Mouse (Mus musculus): ENCODE measurements around the gene Nek6. TPM values are rescaled to one million over a fixed set of nuclear protein-coding genes. Genes with fewer than 3 reads are reported as not detected.

Nek6 gene
- polyA plus RNA-seq, 1 experiment from 2014 or later = 60.8 TPM

DNA sequence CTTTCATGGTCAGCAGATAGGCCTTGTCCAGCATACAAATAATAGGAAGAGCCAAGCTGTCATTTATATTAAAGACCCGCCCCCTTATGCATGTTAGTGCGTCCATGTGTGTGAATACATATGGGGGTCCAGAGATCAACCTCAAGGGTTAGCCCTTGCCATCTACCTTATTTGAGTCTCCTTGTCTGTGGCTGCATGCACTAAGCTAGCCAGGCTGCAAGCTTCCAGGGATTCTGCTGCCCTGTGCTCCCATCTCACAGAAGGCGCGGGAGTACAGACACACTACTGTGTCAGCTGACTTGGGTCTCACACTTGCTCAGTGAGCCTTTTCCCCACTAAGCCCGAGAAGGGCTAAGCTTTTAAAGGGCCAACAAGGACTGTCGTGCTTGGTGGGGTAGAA is 29.2 kb downstream of the Nek6 start:
- H3K27ac ChIP-seq = peak overlapping the region; percentile 56
- H3K9ac ChIP-seq = no peak overlapping the region
- H3K27me3 ChIP-seq = no peaks in the 10 kb centered on the region
- ATAC-seq (replicated peaks; ENCODE audit: insufficient number of reproducible peaks, insufficient read depth, low FRiP score, low read depth) = no peak
- WGBS = 69% methylated on average over 6 of the region's 6 CpGs
- no peak overlapping the region for H3K4me3 ChIP-seq
- 0 out of 2 replicates have a peak overlapping the region, but pooled peaks have one; percentile 31 for H3K4me2 ChIP-seq
- peaks cover 69% of the 10 kb centered on the region for H3K4me1 ChIP-seq (replicated peaks)
- H3K36me3 ChIP-seq = no peaks in the 10 kb centered on the region
- no peaks in the 10 kb centered on the region for H3K9me3 ChIP-seq (replicated peaks)

DNA sequence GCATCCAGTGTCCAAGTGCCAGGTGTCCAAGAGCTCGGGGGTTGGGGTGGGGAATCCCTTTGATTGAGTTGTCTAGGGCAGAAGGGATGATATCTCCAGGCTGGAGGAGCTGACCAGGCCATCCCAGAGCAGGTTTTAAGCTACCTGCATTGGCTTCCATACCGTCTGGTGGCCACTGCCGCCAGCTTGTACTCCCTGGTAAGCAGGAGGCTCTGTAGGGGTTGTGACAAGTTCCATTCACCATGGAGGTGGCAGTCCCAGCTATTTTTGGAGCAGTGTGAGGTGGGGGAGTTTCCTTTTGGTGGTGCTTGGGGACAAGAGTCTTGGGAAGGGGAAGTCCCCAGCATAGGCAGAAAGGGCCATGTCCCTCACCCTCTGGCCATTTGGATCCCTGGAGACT is 29.7 kb downstream of the Nek6 start:
- 46% methylated on average over 3 of the region's 3 CpGs for WGBS
- Histone ChIP-seq H3K9ac (peak overlapping the region; percentile 31; the same call in 1 of the 2 replicates), H3K9me3 (replicated peaks) (no peaks in the 10 kb centered on the region), H3K27me3 (no peaks in the 10 kb centered on the region), H3K27ac (peak overlapping the region; percentile 56), H3K4me2 (peak overlapping the region; percentile 31; the same call in 1 of the 2 replicates), H3K36me3 (no peaks in the 10 kb centered on the region), H3K4me1 (replicated peaks) (peaks cover 69% of the 10 kb centered on the region), H3K4me3 (no peak overlapping the region)
- ATAC-seq (replicated peaks; ENCODE audit: insufficient number of reproducible peaks, insufficient read depth, low FRiP score, low read depth) = 0 out of 2 replicates have a peak, but pooled peaks have one; percentile 19

DNA sequence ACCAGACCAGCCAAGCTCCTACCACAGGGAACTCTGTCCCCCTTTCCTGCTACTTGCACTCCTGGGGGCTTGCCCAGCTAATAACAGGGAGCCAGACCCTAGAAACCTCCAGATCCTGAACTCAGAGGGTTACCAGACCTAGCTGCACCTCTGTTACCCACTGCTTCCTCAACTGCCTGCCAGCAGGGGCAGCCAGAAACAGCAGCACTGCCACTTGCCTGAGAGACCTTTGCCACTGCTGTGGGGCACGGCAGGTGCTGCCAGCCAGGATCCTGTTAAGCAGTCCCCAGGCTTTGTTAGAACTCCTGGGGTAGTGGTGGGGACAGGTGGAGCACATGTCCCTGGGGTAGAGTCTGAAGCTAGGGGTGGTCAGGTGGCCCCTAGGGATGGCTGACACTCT is 30.1 kb downstream of the Nek6 start:
- no peaks in the 10 kb centered on the region for H3K9me3 ChIP-seq (replicated peaks)
- H3K4me1 ChIP-seq (replicated peaks) = peaks cover 69% of the 10 kb centered on the region
- no peak overlapping the region for H3K4me3 ChIP-seq
- H3K27ac ChIP-seq = peak overlapping the region; percentile 56
- H3K27me3 ChIP-seq = no peaks in the 10 kb centered on the region
- H3K4me2 ChIP-seq = peak overlapping the region; percentile 31; the same call in 1 of the 2 replicates
- peak overlapping the region; percentile 31; the same call in 1 of the 2 replicates for H3K9ac ChIP-seq
- H3K36me3 ChIP-seq = no peaks in the 10 kb centered on the region
- 50% methylated on average over 1 of the region's 1 CpGs for WGBS
- no peak for ATAC-seq (replicated peaks; ENCODE audit: insufficient number of reproducible peaks, insufficient read depth, low FRiP score, low read depth)

DNA sequence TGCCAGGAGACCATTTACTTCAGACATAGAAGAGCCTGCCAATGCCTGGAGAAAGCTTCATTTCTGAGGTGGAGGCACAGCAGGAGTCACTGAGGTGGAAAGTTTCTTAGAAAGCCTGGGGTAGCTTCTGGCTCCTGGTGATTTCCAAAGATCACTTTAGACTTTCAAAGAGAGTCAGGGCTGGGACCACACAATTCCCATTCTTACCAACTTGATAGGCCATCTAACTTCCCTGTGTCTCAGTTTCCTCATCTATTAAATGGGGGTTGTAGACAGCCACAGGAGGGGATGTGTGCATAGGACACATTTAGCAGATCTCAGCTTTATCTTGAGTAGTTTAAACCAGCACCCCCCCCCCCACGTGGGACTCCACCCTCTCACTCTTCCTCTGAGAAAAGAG is 30.9 kb downstream of the Nek6 start:
- Histone ChIP-seq H3K4me3 (no peak overlapping the region), H3K9ac (no peak overlapping the region), H3K27me3 (no peaks in the 10 kb centered on the region), H3K9me3 (replicated peaks) (no peaks in the 10 kb centered on the region), H3K36me3 (no peaks in the 10 kb centered on the region), H3K27ac (no peak overlapping the region), H3K4me1 (replicated peaks) (peaks cover 69% of the 10 kb centered on the region), H3K4me2 (no peak overlapping the region)
- no peak for ATAC-seq (replicated peaks; ENCODE audit: insufficient number of reproducible peaks, insufficient read depth, low FRiP score, low read depth)
- 29% methylated on average over 1 of the region's 1 CpGs for WGBS

DNA sequence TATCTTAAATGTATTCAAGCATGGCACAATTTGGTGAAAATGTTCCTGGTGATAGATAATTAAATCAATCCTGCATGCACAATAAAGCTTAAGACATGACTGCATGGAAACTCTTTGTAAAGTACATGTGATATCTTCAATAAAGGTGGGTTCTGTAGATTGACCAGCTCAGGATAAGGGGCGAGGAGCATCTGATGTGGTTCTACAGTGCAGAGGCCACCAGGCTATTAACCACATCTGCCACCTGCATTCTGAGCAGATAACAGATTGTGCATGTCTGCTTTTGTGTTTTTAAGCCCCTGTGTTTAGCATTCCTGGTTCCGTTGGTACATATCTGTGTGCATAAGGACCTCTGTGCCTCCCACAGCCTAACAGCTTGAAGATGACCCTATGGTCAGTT is 31.7 kb downstream of the Nek6 start:
- no peaks in the 10 kb centered on the region for H3K9me3 ChIP-seq (replicated peaks)
- no peak for ATAC-seq (replicated peaks; ENCODE audit: insufficient number of reproducible peaks, insufficient read depth, low FRiP score, low read depth)
- H3K9ac ChIP-seq = no peak overlapping the region
- no peaks in the 10 kb centered on the region for H3K27me3 ChIP-seq
- H3K4me1 ChIP-seq (replicated peaks) = peaks cover 70% of the 10 kb centered on the region
- 85% methylated on average over 2 of the region's 2 CpGs for WGBS
- H3K4me2 ChIP-seq = no peak overlapping the region
- H3K27ac ChIP-seq = no peak overlapping the region
- no peak overlapping the region for H3K4me3 ChIP-seq
- H3K36me3 ChIP-seq = no peaks in the 10 kb centered on the region

DNA sequence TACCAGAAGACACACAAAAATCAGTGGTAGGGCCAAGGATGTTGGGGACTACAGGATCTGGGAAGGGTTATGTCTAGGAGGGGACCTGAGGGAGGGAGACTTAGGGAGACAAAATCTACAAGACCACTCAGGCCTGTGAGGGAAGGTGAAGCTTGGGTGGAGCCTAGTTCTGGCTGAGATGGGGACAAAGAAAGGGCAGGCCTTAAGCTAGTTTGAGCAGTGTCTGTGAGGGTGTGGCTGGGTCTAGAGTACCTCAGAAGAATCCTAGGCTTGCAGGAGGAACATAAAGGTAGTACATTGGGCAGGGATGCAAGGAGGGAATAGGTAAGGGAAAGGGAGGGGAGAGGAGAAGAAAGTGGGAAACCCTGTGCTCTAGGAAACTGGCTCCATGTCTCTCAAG is 32.9 kb downstream of the Nek6 start:
- H3K27ac ChIP-seq = 0 out of 2 replicates have a peak overlapping the region, but pooled peaks have one; percentile 10
- H3K27me3 ChIP-seq = no peaks in the 10 kb centered on the region
- H3K36me3 ChIP-seq = no peaks in the 10 kb centered on the region
- H3K4me2 ChIP-seq = no peak overlapping the region
- ATAC-seq (replicated peaks; ENCODE audit: insufficient number of reproducible peaks, insufficient read depth, low FRiP score, low read depth) = no peak
- peaks cover 77% of the 10 kb centered on the region for H3K4me1 ChIP-seq (replicated peaks)
- no peaks in the 10 kb centered on the region for H3K9me3 ChIP-seq (replicated peaks)
- no peak overlapping the region for H3K9ac ChIP-seq
- no peak overlapping the region for H3K4me3 ChIP-seq

DNA sequence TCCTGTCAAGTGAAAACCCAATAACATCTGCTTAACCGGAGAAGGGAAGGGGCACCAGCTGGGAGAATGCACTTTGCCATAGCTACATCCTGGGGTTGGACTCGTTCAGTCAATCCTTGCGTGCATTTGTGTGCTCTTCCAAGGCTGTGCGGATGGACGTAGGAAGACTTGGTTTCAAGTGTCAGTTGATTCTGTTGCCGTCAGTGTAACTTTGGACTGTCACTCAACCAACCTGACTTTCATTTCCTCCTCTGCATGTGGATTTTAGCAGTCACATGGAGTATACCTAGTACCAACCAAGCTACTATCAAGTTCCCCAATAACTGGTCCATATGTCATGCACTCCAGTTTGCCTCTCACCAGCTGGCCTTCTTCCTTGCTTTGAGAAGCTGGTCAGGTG is 33.5 kb downstream of the Nek6 start:
- peaks cover 72% of the 10 kb centered on the region for H3K4me1 ChIP-seq (replicated peaks)
- no peak overlapping the region for H3K4me2 ChIP-seq
- H3K36me3 ChIP-seq = no peaks in the 10 kb centered on the region
- H3K9ac ChIP-seq = no peak overlapping the region
- H3K27me3 ChIP-seq = no peaks in the 10 kb centered on the region
- ATAC-seq (replicated peaks; ENCODE audit: insufficient number of reproducible peaks, insufficient read depth, low FRiP score, low read depth) = no peak
- no peak overlapping the region for H3K4me3 ChIP-seq
- 0 out of 2 replicates have a peak overlapping the region, but pooled peaks have one; percentile 10 for H3K27ac ChIP-seq
- H3K9me3 ChIP-seq (replicated peaks) = no peaks in the 10 kb centered on the region
- 73% methylated on average over 6 of the region's 6 CpGs for WGBS

DNA sequence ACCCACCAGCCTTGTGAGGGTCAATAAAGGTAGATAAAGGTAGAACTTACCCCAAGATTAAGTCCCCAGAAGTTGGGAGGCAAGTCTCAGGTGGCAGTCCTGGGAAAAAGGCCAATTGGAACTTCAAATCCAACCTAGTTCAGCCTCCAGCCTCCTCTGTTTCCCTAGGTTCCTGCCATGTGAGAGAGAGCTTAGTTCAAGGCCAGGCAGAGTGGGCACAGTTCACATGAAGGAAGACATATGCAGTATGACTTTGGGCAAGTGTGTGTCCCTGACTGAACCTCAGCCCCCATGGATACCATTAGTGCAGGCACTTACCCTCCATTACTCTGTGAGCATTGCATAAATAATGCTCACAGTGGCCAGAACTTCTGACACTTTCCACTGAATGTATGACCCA is 34.3 kb downstream of the Nek6 start:
- Histone ChIP-seq H3K9ac (no peak overlapping the region), H3K27me3 (no peaks in the 10 kb centered on the region), H3K9me3 (replicated peaks) (no peaks in the 10 kb centered on the region), H3K4me3 (no peak overlapping the region), H3K4me1 (replicated peaks) (peaks cover 64% of the 10 kb centered on the region), H3K36me3 (no peaks in the 10 kb centered on the region), H3K4me2 (no peak overlapping the region), H3K27ac (peak overlapping the region; percentile 62)
- no peak for ATAC-seq (replicated peaks; ENCODE audit: insufficient number of reproducible peaks, insufficient read depth, low FRiP score, low read depth)

DNA sequence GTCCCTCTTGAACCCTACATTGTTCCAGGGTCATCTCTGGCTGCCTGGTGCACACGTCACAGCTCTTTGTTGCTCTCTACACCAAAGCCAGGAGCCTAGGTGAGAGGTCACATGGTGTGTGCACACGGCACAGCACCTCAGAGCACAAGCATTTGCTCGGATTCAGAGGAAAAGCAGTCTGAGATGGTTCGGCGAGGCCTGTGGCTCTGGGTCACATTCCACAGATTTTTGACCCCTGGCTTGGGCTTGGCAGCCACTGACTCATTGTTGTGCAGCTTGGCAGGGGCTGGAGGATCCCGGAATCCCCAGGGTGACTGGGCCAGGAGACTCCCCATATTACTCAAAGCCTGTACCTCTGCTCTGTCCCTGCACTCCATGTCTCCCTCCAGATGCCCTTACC is 34.8 kb downstream of the Nek6 start:
- Histone ChIP-seq H3K4me3 (no peak overlapping the region), H3K9me3 (replicated peaks) (no peaks in the 10 kb centered on the region), H3K4me2 (no peak overlapping the region), H3K27ac (peak overlapping the region; percentile 62), H3K9ac (peak overlapping the region; percentile 17; the same call in 1 of the 2 replicates), H3K36me3 (no peaks in the 10 kb centered on the region; the same call in 1 of the 2 replicates), H3K27me3 (no peaks in the 10 kb centered on the region), H3K4me1 (replicated peaks) (peaks cover 59% of the 10 kb centered on the region)
- 19% methylated on average over 6 of the region's 6 CpGs for WGBS
- peak; percentile 57 for ATAC-seq (replicated peaks; ENCODE audit: insufficient number of reproducible peaks, insufficient read depth, low FRiP score, low read depth)

DNA sequence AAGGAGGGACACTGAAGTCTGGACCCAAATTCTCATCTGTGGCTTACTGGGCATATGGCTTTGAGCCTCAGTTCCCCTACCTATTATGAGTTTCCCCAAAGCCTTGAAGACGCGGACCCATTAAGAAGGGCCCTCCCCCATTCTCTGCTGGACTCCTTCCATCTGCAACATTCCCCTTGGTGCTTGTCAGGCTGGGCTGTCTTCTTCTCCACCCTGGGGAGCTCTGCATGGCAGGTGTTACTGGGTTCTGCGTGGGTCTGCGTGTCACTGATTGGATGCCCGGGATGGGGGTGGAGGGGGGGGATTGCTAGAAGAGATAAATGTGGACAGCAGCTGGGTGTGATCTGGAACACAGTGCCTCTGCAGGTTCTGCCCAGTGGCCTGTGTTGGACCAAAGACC is 35.3 kb downstream of the Nek6 start:
- H3K36me3 ChIP-seq = peaks cover 2% of the 10 kb centered on the region; the same call in 1 of the 2 replicates
- H3K27me3 ChIP-seq = no peaks in the 10 kb centered on the region
- peaks cover 54% of the 10 kb centered on the region for H3K4me1 ChIP-seq (replicated peaks)
- no peak overlapping the region for H3K4me2 ChIP-seq
- H3K27ac ChIP-seq = peak overlapping the region; percentile 62
- WGBS = 65% methylated on average over 5 of the region's 5 CpGs
- ATAC-seq (replicated peaks; ENCODE audit: insufficient number of reproducible peaks, insufficient read depth, low FRiP score, low read depth) = no peak
- no peak overlapping the region for H3K9ac ChIP-seq
- H3K4me3 ChIP-seq = no peak overlapping the region
- H3K9me3 ChIP-seq (replicated peaks) = no peaks in the 10 kb centered on the region

DNA sequence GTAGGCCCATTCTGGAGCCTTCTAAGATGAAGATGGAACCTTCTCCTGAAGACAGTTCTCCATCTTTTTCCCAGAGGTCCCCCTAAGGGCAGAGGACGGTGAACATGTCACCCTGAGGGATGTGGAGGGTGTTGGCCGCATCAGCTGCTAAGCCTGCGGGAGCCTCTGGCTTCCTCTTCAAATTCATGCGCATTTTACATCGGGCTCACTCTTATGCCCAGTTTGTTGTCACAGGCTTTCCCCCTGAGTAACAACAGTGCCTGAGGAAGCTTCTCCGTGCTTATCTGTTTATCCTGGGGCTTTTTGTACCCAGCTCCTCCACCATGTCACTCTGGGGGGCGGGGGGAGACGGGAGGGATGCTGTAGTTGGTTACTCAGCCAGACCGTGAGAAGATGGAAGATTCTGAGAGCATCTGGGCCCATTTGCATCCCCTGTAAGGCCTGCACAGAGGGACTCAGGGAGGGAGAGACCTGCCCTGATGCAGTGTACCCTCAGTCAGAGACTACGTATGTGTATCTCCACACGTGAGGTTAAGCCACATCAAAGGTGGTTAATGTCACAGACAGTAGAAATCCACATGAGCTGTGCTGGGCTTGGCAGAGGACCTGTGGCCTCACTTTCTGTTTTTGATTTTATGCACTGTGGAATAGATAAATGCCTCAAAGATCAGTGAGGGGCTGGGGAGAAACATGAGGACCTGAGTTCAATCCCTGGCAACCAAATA is 36.5 kb downstream of the Nek6 start:
- Histone ChIP-seq H3K4me1 (replicated peaks) (peaks cover 46% of the 10 kb centered on the region), H3K9ac (no peak overlapping the region), H3K27ac (no peak overlapping the region), H3K27me3 (no peaks in the 10 kb centered on the region), H3K4me3 (no peak overlapping the region), H3K4me2 (no peak overlapping the region), H3K36me3 (peaks cover 2% of the 10 kb centered on the region; the same call in 1 of the 2 replicates), H3K9me3 (replicated peaks) (no peaks in the 10 kb centered on the region)
- no peak for ATAC-seq (replicated peaks; ENCODE audit: insufficient number of reproducible peaks, insufficient read depth, low FRiP score, low read depth)
- WGBS = 75% methylated on average over 11 of the region's 11 CpGs

DNA sequence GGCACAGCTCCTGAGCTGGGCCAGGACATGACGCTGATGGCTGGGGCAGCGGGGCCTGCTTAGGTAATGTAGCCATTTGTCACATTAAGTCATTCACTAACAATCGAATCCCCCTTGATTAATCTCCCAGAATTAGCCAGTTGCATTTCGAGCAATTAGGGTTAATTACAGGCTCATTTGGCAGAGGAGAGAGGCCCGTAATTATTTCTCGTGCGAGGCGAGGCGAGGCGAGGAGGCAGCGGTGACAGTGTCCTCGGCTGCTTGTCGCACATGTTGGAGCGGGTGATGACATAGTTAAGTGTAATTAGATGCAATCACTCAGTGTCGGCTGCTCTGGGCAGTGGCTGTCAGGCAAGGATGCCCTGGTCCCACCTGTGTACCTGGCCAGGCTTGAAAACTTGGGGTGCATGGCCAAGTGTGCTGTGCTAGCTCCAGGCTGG is 40.6 kb downstream of the Nek6 start:
- H3K27ac ChIP-seq = no peak overlapping the region
- no peaks in the 10 kb centered on the region for H3K9me3 ChIP-seq (replicated peaks)
- no peak overlapping the region for H3K4me2 ChIP-seq
- H3K4me3 ChIP-seq = no peak overlapping the region
- H3K9ac ChIP-seq = no peak overlapping the region
- H3K4me1 ChIP-seq (replicated peaks) = peaks cover 30% of the 10 kb centered on the region
- 84% methylated on average over 15 of the region's 15 CpGs for WGBS
- peaks cover 2% of the 10 kb centered on the region; the same call in 1 of the 2 replicates for H3K36me3 ChIP-seq
- no peaks in the 10 kb centered on the region for H3K27me3 ChIP-seq
- no peak for ATAC-seq (replicated peaks; ENCODE audit: insufficient number of reproducible peaks, insufficient read depth, low FRiP score, low read depth)

All from heart, embryonic 15.5 days (tissue).